Mouse (Mus musculus): ENCODE measurements at regions not wholly inside any gene's neighbourhood (a gene's known extent, or its start where the extent isn't known, plus 50 kb on each side); places are given as distances from the start of the nearest gene placed in this dataset.

DNA sequence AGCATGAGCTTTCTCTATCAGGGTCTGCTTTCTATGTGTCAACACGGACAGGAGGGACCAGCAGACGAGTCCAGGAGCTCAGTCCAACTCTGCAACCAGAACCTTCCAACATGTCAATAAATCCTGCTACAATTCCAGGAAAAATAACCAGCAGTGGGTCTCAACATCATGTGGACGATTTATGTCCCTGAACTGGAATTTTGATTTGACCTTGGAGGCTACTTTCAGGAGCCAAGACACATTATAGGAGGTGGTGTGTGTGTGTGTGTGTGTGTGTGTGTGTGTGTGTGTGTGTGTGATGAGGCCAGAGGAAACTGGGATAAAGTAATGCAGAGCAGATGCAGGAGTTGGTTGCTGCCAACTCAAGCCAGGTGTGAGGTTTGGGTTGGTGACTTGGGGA lies 107.8 kb downstream of the Edn3 start:
- ATAC-seq (ENCODE audit: extremely low read depth, insufficient number of reproducible peaks, low FRiP score, poor library complexity, severe bottlenecking) (no peak), DNase-seq (ENCODE audit: low spot score) (no peak)
- peaks cover 80% of the 10 kb centered on the region for H3K9me3 ChIP-seq (replicated peaks)
- no peaks in the 10 kb centered on the region for H3K4me1 ChIP-seq (ENCODE audit: insufficient read depth, low read depth, low read length)
- no peaks in the 10 kb centered on the region for H3K27me3 ChIP-seq (ENCODE audit: insufficient read depth, low read length)
- H3K4me3 ChIP-seq (ENCODE audit: low read depth, low read length): no peak overlapping the region
- TF ChIP-seq POLR2AphosphoS5 (IDR thresholded peaks at IDR 0.05; ENCODE audit: insufficient replicate concordance, low read depth, low read length): no peak
- no peak for TF ChIP-seq GATA1 (IDR thresholded peaks at IDR 0.05; ENCODE audit: borderline replicate concordance, low read length)
- no peak for TF ChIP-seq GATA2 (IDR thresholded peaks at IDR 0.05; ENCODE audit: borderline replicate concordance, low read depth, low read length)
- no peak for TF ChIP-seq CTCF (IDR thresholded peaks at IDR 0.05; ENCODE audit: low read depth, low read length)
- no peak for TF ChIP-seq TAL1 (conservative IDR thresholded peaks at IDR 0.05; ENCODE audit: low read depth, low read length)
- H3K36me3 ChIP-seq (replicated peaks): no peaks in the 10 kb centered on the region

DNA sequence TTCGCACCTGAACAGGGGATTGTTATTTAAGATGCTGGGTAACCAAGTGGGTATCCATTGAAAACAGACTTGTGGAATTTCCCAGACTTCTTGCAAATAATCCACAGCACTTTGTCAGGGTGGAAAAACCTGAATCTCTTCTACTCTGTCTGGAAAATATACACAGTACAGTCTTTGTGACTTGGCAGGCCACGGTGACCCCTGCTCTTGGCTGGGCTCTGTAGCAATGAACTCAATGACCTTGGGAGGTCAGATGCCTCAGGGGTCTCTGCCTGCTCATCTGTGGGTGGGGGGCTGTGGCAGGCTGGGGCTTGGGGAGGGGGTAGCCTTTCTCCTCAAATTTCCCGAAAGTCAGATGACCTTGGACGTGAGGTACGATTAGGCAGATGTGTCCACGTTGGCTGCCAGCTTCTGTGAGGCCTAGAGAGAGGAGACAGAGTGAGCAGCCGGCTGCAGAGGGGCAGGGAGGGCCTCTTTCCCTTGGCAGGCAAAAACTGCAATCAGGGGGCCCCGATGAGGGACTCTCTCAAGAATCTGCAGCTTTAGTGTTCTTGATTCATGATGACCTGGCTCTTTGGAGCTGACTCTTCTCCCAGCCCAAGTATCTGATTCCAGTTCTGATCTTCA lies 108.4 kb downstream of the Edn3 start:
- TF ChIP-seq GATA1 (IDR thresholded peaks at IDR 0.05; ENCODE audit: borderline replicate concordance, low read length) (no peak), POLR2AphosphoS5 (IDR thresholded peaks at IDR 0.05; ENCODE audit: insufficient replicate concordance, low read depth, low read length) (no peak), GATA2 (IDR thresholded peaks at IDR 0.05; ENCODE audit: borderline replicate concordance, low read depth, low read length) (no peak), CTCF (IDR thresholded peaks at IDR 0.05; ENCODE audit: low read depth, low read length) (no peak), TAL1 (conservative IDR thresholded peaks at IDR 0.05; ENCODE audit: low read depth, low read length) (no peak)
- no peak for ATAC-seq (ENCODE audit: extremely low read depth, insufficient number of reproducible peaks, low FRiP score, poor library complexity, severe bottlenecking)
- no peaks in the 10 kb centered on the region for H3K27me3 ChIP-seq (ENCODE audit: insufficient read depth, low read length)
- peaks cover 81% of the 10 kb centered on the region for H3K9me3 ChIP-seq (replicated peaks)
- no peak for DNase-seq (ENCODE audit: low spot score)
- H3K4me3 ChIP-seq (ENCODE audit: low read depth, low read length): no peak overlapping the region
- H3K4me1 ChIP-seq (ENCODE audit: insufficient read depth, low read depth, low read length): no peaks in the 10 kb centered on the region
- no peaks in the 10 kb centered on the region for H3K36me3 ChIP-seq (replicated peaks)

DNA sequence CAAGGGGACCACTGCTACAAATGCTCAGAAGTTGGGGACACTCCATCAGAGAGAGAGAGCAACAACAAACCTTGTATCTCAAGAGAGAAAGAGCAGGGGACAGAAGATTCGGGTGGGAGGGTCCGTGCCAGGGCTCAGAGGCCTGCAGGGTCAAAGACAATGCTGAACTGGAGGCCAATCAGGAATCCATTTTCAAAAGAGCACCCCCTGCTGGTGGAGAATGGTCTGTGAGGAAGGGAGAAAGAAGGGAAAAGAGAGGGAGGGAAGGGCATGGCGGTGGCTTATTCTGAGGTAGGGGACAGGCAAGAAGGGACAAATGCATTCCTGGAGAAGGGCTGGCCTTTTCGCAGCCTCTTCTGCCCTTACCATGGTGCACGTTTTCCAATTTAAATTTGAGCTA lies 109.9 kb downstream of the Edn3 start:
- no peak overlapping the region for H3K4me3 ChIP-seq (ENCODE audit: low read depth, low read length)
- H3K9me3 ChIP-seq (replicated peaks): peaks cover 70% of the 10 kb centered on the region
- DNase-seq (ENCODE audit: low spot score): no peak
- TF ChIP-seq POLR2AphosphoS5 (IDR thresholded peaks at IDR 0.05; ENCODE audit: insufficient replicate concordance, low read depth, low read length) (no peak), GATA1 (IDR thresholded peaks at IDR 0.05; ENCODE audit: borderline replicate concordance, low read length) (no peak), TAL1 (conservative IDR thresholded peaks at IDR 0.05; ENCODE audit: low read depth, low read length) (no peak), CTCF (IDR thresholded peaks at IDR 0.05; ENCODE audit: low read depth, low read length) (no peak), GATA2 (IDR thresholded peaks at IDR 0.05; ENCODE audit: borderline replicate concordance, low read depth, low read length) (no peak)
- ATAC-seq (ENCODE audit: extremely low read depth, insufficient number of reproducible peaks, low FRiP score, poor library complexity, severe bottlenecking): no peak
- no peaks in the 10 kb centered on the region for H3K4me1 ChIP-seq (ENCODE audit: insufficient read depth, low read depth, low read length)
- no peaks in the 10 kb centered on the region for H3K36me3 ChIP-seq (replicated peaks)
- H3K27me3 ChIP-seq (ENCODE audit: insufficient read depth, low read length): no peaks in the 10 kb centered on the region

DNA sequence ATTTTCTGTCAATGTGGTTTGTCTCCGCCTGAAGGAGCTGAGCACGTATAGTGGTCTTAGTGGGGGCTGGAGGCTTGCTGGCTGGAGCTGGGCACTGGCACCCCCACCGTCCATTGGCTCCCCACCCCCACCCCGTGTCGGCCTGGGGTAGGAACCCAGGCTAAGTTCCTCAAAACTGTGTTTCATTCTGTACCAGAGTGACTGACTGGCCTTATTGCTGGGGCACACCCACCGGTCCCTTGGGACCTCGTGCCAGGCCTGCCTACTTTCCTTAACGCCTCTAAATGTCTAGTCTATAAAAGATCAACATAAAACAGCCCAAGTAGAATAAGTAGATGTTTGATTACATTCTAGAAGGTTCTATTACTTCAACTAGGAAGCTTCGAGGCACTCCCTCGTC lies 110.8 kb downstream of the Edn3 start:
- DNase-seq (ENCODE audit: low spot score) (no peak), ATAC-seq (ENCODE audit: extremely low read depth, insufficient number of reproducible peaks, low FRiP score, poor library complexity, severe bottlenecking) (no peak)
- Histone ChIP-seq H3K4me3 (ENCODE audit: low read depth, low read length) (no peak overlapping the region), H3K4me1 (ENCODE audit: insufficient read depth, low read depth, low read length) (no peaks in the 10 kb centered on the region), H3K27me3 (ENCODE audit: insufficient read depth, low read length) (no peaks in the 10 kb centered on the region), H3K36me3 (replicated peaks) (no peaks in the 10 kb centered on the region), H3K9me3 (replicated peaks) (peaks cover 67% of the 10 kb centered on the region)
- TF ChIP-seq POLR2AphosphoS5 (IDR thresholded peaks at IDR 0.05; ENCODE audit: insufficient replicate concordance, low read depth, low read length) (no peak), GATA2 (IDR thresholded peaks at IDR 0.05; ENCODE audit: borderline replicate concordance, low read depth, low read length) (no peak), CTCF (IDR thresholded peaks at IDR 0.05; ENCODE audit: low read depth, low read length) (no peak), TAL1 (conservative IDR thresholded peaks at IDR 0.05; ENCODE audit: low read depth, low read length) (no peak), GATA1 (IDR thresholded peaks at IDR 0.05; ENCODE audit: borderline replicate concordance, low read length) (no peak)

DNA sequence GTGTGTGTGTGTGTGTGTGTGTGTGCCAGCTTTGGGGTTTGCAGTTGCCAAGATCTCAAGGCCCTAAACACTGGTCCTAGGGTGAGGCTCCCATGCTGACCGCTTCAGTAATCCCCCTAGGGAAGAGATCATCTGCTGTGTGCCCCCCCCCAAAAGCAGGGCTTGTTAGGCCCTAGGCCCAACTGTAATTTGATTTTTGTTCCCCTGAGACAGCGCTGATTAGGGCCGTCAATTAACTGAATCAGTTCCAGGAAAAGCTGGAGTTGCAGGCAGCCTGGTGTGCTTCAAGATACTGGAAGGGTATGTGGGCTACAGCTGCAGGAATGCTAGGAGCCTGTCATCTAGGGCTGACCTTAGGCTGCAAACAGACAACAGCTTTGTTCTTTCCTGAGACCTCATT lies 111.4 kb downstream of the Edn3 start:
- TF ChIP-seq GATA2 (IDR thresholded peaks at IDR 0.05; ENCODE audit: borderline replicate concordance, low read depth, low read length): no peak
- no peak for TF ChIP-seq POLR2AphosphoS5 (IDR thresholded peaks at IDR 0.05; ENCODE audit: insufficient replicate concordance, low read depth, low read length)
- no peak for TF ChIP-seq CTCF (IDR thresholded peaks at IDR 0.05; ENCODE audit: low read depth, low read length)
- TF ChIP-seq TAL1 (conservative IDR thresholded peaks at IDR 0.05; ENCODE audit: low read depth, low read length): no peak
- TF ChIP-seq GATA1 (IDR thresholded peaks at IDR 0.05; ENCODE audit: borderline replicate concordance, low read length): no peak
- Histone ChIP-seq H3K36me3 (replicated peaks) (no peaks in the 10 kb centered on the region), H3K4me1 (ENCODE audit: insufficient read depth, low read depth, low read length) (no peaks in the 10 kb centered on the region), H3K9me3 (replicated peaks) (peaks cover 65% of the 10 kb centered on the region), H3K4me3 (ENCODE audit: low read depth, low read length) (no peak overlapping the region), H3K27me3 (ENCODE audit: insufficient read depth, low read length) (no peaks in the 10 kb centered on the region)
- ATAC-seq (ENCODE audit: extremely low read depth, insufficient number of reproducible peaks, low FRiP score, poor library complexity, severe bottlenecking) (no peak), DNase-seq (ENCODE audit: low spot score) (no peak)

DNA sequence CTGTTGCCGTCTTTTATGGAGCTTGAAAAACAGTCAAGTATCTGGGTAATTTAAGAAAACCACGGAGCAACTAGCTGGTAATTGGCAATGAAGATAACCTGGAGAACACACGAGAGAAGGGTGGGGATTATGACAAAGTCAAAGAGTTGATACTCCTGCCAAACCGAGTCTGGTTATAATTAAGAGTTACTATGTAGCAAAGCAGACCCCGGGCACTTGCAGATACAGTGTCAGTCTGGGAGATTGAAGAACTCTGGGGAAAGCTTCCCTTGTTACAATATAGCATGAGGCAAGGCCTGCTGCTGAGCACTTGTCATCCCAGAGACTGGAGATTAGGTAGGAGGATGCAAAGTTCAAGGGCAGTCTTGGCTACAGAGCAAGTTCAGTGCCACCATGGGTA lies 116.5 kb downstream of the Edn3 start:
- Histone ChIP-seq H3K36me3 (replicated peaks) (no peaks in the 10 kb centered on the region), H3K4me1 (ENCODE audit: insufficient read depth, low read depth, low read length) (no peaks in the 10 kb centered on the region), H3K4me3 (ENCODE audit: low read depth, low read length) (no peak overlapping the region), H3K9me3 (replicated peaks) (peaks cover 62% of the 10 kb centered on the region), H3K27me3 (ENCODE audit: insufficient read depth, low read length) (no peaks in the 10 kb centered on the region)
- no peak for ATAC-seq (ENCODE audit: extremely low read depth, insufficient number of reproducible peaks, low FRiP score, poor library complexity, severe bottlenecking)
- TF ChIP-seq GATA1 (IDR thresholded peaks at IDR 0.05; ENCODE audit: borderline replicate concordance, low read length) (no peak), CTCF (IDR thresholded peaks at IDR 0.05; ENCODE audit: low read depth, low read length) (no peak), POLR2AphosphoS5 (IDR thresholded peaks at IDR 0.05; ENCODE audit: insufficient replicate concordance, low read depth, low read length) (no peak), TAL1 (conservative IDR thresholded peaks at IDR 0.05; ENCODE audit: low read depth, low read length) (no peak), GATA2 (IDR thresholded peaks at IDR 0.05; ENCODE audit: borderline replicate concordance, low read depth, low read length) (no peak)
- DNase-seq (ENCODE audit: low spot score): no peak

Measured in G1E (cell line).